Comparison of ENCODE assay signal across 8 mouse cellular contexts in the genomic region with DNA sequence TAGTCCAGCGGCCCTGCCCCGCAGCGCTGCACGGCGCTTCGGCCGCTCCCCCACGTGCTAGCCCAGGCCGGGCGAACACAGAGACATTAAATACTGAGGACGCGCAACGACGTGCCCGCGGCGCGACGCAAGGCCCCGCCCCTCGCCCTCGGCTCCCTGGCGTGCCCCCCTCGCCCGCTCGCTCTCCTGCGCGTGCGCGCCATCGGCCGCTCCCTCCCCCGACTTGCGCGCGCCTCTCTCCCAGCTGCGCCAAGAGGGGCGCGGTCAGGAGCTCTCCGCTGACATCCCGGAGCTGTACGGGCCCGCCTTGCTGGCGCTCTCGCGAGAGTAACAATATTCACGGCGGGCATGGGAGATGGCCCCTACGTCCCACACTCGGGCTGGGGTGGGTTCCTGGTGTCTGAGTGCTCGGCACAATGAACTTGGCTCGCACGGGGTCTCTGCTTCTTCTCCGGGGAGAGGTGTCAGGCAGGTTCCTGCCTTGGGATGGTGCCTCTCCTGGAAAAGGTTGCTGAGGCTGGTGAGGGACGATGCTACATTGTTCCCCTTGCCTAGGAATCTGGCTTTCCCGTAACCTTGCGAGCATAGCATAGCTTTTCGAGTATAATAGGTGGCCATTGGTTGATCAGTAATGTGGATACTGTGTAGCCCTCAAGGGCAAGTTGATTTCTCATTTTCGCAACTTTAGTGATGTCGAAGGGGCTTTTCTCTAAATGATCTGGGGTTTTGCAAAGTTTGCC. TPM values are rescaled to one million over a fixed set of nuclear protein-coding genes. Genes with fewer than 3 reads are reported as not detected.
DNase-seq lines count a peak whose midpoint lies in the region; ATAC-seq and TF ChIP-seq lines count a peak whose summit lies in the region.

Gene Akap1 (minus strand): TSS at position 129 of the 740 bp plus-strand sequence.

- peak within 1 kb of the TSS; percentile 89 for H3K27ac ChIP-seq in embryonic facial prominence, embryonic 13.5 days
- peak within 1 kb of the TSS; percentile 95 for H3K27ac ChIP-seq in heart, adult 2 months
- H3K27ac ChIP-seq in limb, embryonic 13.5 days, result peak within 1 kb of the TSS; percentile 85
- H3K27ac ChIP-seq in midbrain, embryonic 16.5 days (ENCODE audit: low read length), result peak within 1 kb of the TSS; percentile 88

- H3K27me3 ChIP-seq in embryonic facial prominence, embryonic 13.5 days, result peaks cover 6% of the 10 kb centered on the region; the same call in 1 of the 2 replicates
- no peaks in the 10 kb centered on the region for H3K27me3 ChIP-seq in heart, adult 2 months (ENCODE audit: control insufficient read depth, insufficient read depth, low read length)
- peaks cover 15% of the 10 kb centered on the region; the same call in 1 of the 2 replicates for H3K27me3 ChIP-seq in limb, embryonic 13.5 days
- H3K27me3 ChIP-seq in midbrain, embryonic 16.5 days (ENCODE audit: control insufficient read depth, insufficient read depth, low read depth, low read length), result no peaks in the 10 kb centered on the region

- peak; percentile 95 for ATAC-seq in embryonic facial prominence, embryonic 13.5 days (ENCODE audit: insufficient number of reproducible peaks, insufficient read depth, low FRiP score, low TSS enrichment, low read depth)
- peak; percentile 98 for ATAC-seq in limb, embryonic 13.5 days (ENCODE audit: low FRiP score, low read depth)
- ATAC-seq in midbrain, embryonic 16.5 days, result peak; percentile 98

- no peaks in the 10 kb centered on the region for H3K36me3 ChIP-seq in embryonic facial prominence, embryonic 13.5 days
- H3K36me3 ChIP-seq in heart, adult 2 months (ENCODE audit: control insufficient read depth, insufficient read depth, low read length), result peaks cover 3% of the 10 kb centered on the region; the same call in 1 of the 2 replicates
- H3K36me3 ChIP-seq in limb, embryonic 13.5 days, result no peaks in the 10 kb centered on the region
- no peaks in the 10 kb centered on the region for H3K36me3 ChIP-seq in midbrain, embryonic 16.5 days (ENCODE audit: control insufficient read depth, insufficient read depth, low read length)

- intact Hi-C loops in heart, adult 2 months (cut with DNase I), result loop anchor here (1.0 to 10.0 kb wide), 2 partner anchors 33 to 190 kb away; no protein-coding TSS in a partner anchor

- H3K4me2 ChIP-seq in embryonic facial prominence, embryonic 13.5 days, result peak within 1 kb of the TSS; percentile 98
- H3K4me2 ChIP-seq in limb, embryonic 13.5 days (replicated peaks), result peak within 1 kb of the TSS; percentile 95
- peak within 1 kb of the TSS; percentile 98 for H3K4me2 ChIP-seq in midbrain, embryonic 16.5 days (ENCODE audit: low read length)

- no peak for TF ChIP-seq EP300 in heart, adult 2 months (IDR thresholded peaks at IDR 0.05; ENCODE audit: insufficient read depth, low read depth, low read length)

- peak; percentile 98 for DNase-seq in 3134 (ENCODE audit: extremely low read depth, insufficient read length, low spot score)
- peak; percentile 99 for DNase-seq in adrenal gland, postnatal 36 days
- peak; percentile 99 to 100 for DNase-seq in heart, adult 2 months
- peak; percentile 98 for DNase-seq in kidney, adult 8-10 months
- peak; percentile 72 to 82 for DNase-seq in spleen, postnatal 14 days (ENCODE audit: low spot score in 2 of 2)

- peaks cover 19% of the 10 kb centered on the region for H3K4me1 ChIP-seq in embryonic facial prominence, embryonic 13.5 days
- H3K4me1 ChIP-seq in heart, adult 2 months (ENCODE audit: control insufficient read depth, insufficient read depth, low read length), result peaks cover 4% of the 10 kb centered on the region
- peaks cover 24% of the 10 kb centered on the region for H3K4me1 ChIP-seq in limb, embryonic 13.5 days
- H3K4me1 ChIP-seq in midbrain, embryonic 16.5 days (ENCODE audit: control insufficient read depth, insufficient read depth, low read length), result peaks cover 19% of the 10 kb centered on the region

- H3K79me2 ChIP-seq in heart, adult 2 months (replicated peaks; ENCODE audit: control insufficient read depth, insufficient read depth, low read length), result no peaks in the 10 kb centered on the region; the same call in 1 of the 2 replicates

- H3K9me3 ChIP-seq in embryonic facial prominence, embryonic 13.5 days, result no peaks in the 10 kb centered on the region
- no peaks in the 10 kb centered on the region for H3K9me3 ChIP-seq in limb, embryonic 13.5 days
- no peaks in the 10 kb centered on the region for H3K9me3 ChIP-seq in midbrain, embryonic 16.5 days (replicated peaks; ENCODE audit: control insufficient read depth, low read length, poor library complexity, severe bottlenecking)

- peak within 1 kb of the TSS; percentile 84 for H3K9ac ChIP-seq in embryonic facial prominence, embryonic 13.5 days
- H3K9ac ChIP-seq in heart, adult 2 months (ENCODE audit: low read depth, low read length), result peak within 1 kb of the TSS; percentile 88
- H3K9ac ChIP-seq in limb, embryonic 13.5 days, result peak within 1 kb of the TSS; percentile 82
- peak within 1 kb of the TSS; percentile 80 for H3K9ac ChIP-seq in midbrain, embryonic 16.5 days (ENCODE audit: low read depth, low read length)

- H3K4me3 ChIP-seq in embryonic facial prominence, embryonic 13.5 days, result peak within 1 kb of the TSS; percentile 76
- peak within 1 kb of the TSS; percentile 79 for H3K4me3 ChIP-seq in heart, adult 2 months
- peak within 1 kb of the TSS; percentile 64 for H3K4me3 ChIP-seq in limb, embryonic 13.5 days
- peak within 1 kb of the TSS; percentile 81 for H3K4me3 ChIP-seq in midbrain, embryonic 16.5 days (ENCODE audit: low read depth, low read length)

- 1% methylated on average over 60 of the region's 60 CpGs for whole genome bisulfite sequencing in embryonic facial prominence, embryonic 13.5 days
- 2% methylated on average over 60 of the region's 60 CpGs for WGBS in heart, adult 2 months
- WGBS in limb, embryonic 13.5 days, result 2% methylated on average over 53 of the region's 60 CpGs
- WGBS in midbrain, embryonic 16.5 days, result 2% methylated on average over 51 of the region's 60 CpGs

- no peak for TF ChIP-seq CTCF in heart, adult 2 months (IDR thresholded peaks at IDR 0.05)

- peak; percentile 95 for TF ChIP-seq POLR2A in heart, adult 2 months (IDR thresholded peaks at IDR 0.05; ENCODE audit: insufficient read depth, low read depth, low read length)

RNA-seq across cellular contexts. Expression of gene Akap1, which starts in this region (rescaled TPM):
- 100 to 1,000 TPM; 107 to 114 TPM for total RNA-seq in adrenal gland, postnatal 36 days (2021)
- polyA plus RNA-seq in embryonic facial prominence, embryonic 13.5 days (2015; fragmentation: Nextera tagmentation; extraction: Ambion mirVana), result 16.0 and 18.7 TPM in 2 replicates
- total RNA-seq in heart, adult 2 months (2021), result 100 to 1,000 TPM; 140 to 141 TPM
- 125 and 178 TPM in 2 replicates for polyA plus RNA-seq in heart, adult 2 months (2012; rRNA removed)
- polyA plus RNA-seq in limb, embryonic 13.5 days (2015; fragmentation: Nextera tagmentation; extraction: Ambion mirVana), result 16.2 and 16.9 TPM in 2 replicates
- 31.2 and 33.3 TPM in 2 replicates for polyA plus RNA-seq in midbrain, embryonic 16.5 days (2015; fragmentation: Nextera tagmentation; extraction: Ambion mirVana)

Comparison
In these comparisons a context has a peak if more than half of its experiments do, and no peak if none do; other contexts are left out.
1. Peak in every context shown above with its lines: DNase-seq, ATAC-seq, H3K4me3 ChIP-seq and H3K27ac ChIP-seq.